Mouse (Mus musculus) midbrain, embryonic 10.5 days (tissue): ENCODE results near the gene Macrod1. TPM values are rescaled to one million over a fixed set of nuclear protein-coding genes. Genes with fewer than 3 reads are reported as not detected.

Experiments used
- DNase-seq: peaks from one replicate; pipeline ENCODE4 v3.0.0-alpha.2; 2017; ENCODE audit warnings: low spot score
- H3K27ac ChIP-seq: fragments of 300-500 bp; sonication (generic); replicated peaks from 2 replicates; pipeline ENCODE4 v1.5.1; 2016; ENCODE audit warnings: mild to moderate bottlenecking
- H3K27me3 ChIP-seq: fragments of 300-500 bp; sonication (generic); 2 replicates; pipeline ENCODE4 v1.6.1; 2016; ENCODE audit warnings: low read depth, mild to moderate bottlenecking; ENCODE audit not compliant: poor library complexity, severe bottlenecking
- H3K36me3 ChIP-seq: fragments of 300-500 bp; sonication (generic); 2 replicates; pipeline ENCODE4 v1.6.1; 2016; ENCODE audit warnings: mild to moderate bottlenecking, moderate library complexity
- H3K4me1 ChIP-seq: fragments of 300-500 bp; sonication (generic); 2 replicates; pipeline ENCODE4 v1.6.1; 2016
- H3K4me3 ChIP-seq: fragments of 300-500 bp; sonication (generic); 2 replicates; pipeline ENCODE4 v1.5.1; 2016; ENCODE audit warnings: mild to moderate bottlenecking, moderate library complexity
- H3K9me3 ChIP-seq: fragments of 300-500 bp; sonication (generic); replicated peaks from 2 replicates; pipeline ENCODE4 v1.6.1; 2016; ENCODE audit warnings: mild to moderate bottlenecking
- WGBS: fragments of 180-500 bp; shearing (Covaris S2); methylation state at CpG from one replicate; pipeline ENCODE4 v1.1.7; 2016; 5-methylcytosine and 5-hydroxymethylcytosine counted together
- polyA plus RNA-seq: library from polyadenylated mRNA; unstranded; fragments of >200 nt; fragmentation: Nextera tagmentation; extraction: Ambion mirVana; gene quantifications from 2 replicates; pipeline ENCODE4 v1.2.1, GENCODE M21; 2016

Gene Macrod1
- polyA plus RNA-seq, 1 experiment from 2014 or later = 2.2 TPM

- Histone ChIP-seq H3K27ac (no peak overlapping the region), H3K36me3 (no peaks in the 10 kb centered on the region), H3K4me3 (no peak overlapping the region), H3K4me1 (peaks cover 77% of the 10 kb centered on the region), H3K27me3 (peaks cover 77% of the 10 kb centered on the region), H3K9me3 (no peaks in the 10 kb centered on the region)
- no peak for DNase-seq
- WGBS = 71% methylated on average over 2 of the region's 2 CpGs
Measured at GRCm38 (mm10) chr19:7126933-7127332, 70.3 kb downstream of the Macrod1 start.

GRCm38 (mm10) chr19:7128551-7129475, 72.2 kb downstream of the Macrod1 start:
- no peaks in the 10 kb centered on the region for H3K9me3 ChIP-seq
- no peaks in the 10 kb centered on the region for H3K36me3 ChIP-seq
- peak overlapping the region; percentile 78 for H3K27ac ChIP-seq
- DNase-seq = peak; percentile 69
- H3K27me3 ChIP-seq = peaks cover 87% of the 10 kb centered on the region
- 44% methylated on average over 19 of the region's 19 CpGs for WGBS
- H3K4me3 ChIP-seq = 0 out of 2 replicates have a peak overlapping the region, but pooled peaks have one; percentile 14
- peaks cover 80% of the 10 kb centered on the region for H3K4me1 ChIP-seq

- peaks cover 85% of the 10 kb centered on the region for H3K27me3 ChIP-seq
- H3K27ac ChIP-seq = peak overlapping the region; percentile 78
- H3K4me3 ChIP-seq = no peak overlapping the region
- H3K4me1 ChIP-seq = peaks cover 91% of the 10 kb centered on the region
- DNase-seq = no peak
- no peaks in the 10 kb centered on the region for H3K36me3 ChIP-seq
- WGBS = 87% methylated on average over 11 of the region's 11 CpGs
- no peaks in the 10 kb centered on the region for H3K9me3 ChIP-seq
Measured at GRCm38 (mm10) chr19:7130317-7130716, 73.7 kb downstream of the Macrod1 start.

- 87% methylated on average over 9 of the region's 9 CpGs for whole genome bisulfite sequencing
- Histone ChIP-seq H3K4me3 (no peak overlapping the region), H3K27ac (peak overlapping the region; percentile 85), H3K27me3 (peaks cover 84% of the 10 kb centered on the region), H3K4me1 (peaks cover 100% of the 10 kb centered on the region), H3K36me3 (no peaks in the 10 kb centered on the region), H3K9me3 (no peaks in the 10 kb centered on the region)
- DNase-seq = no peak
Measured at GRCm38 (mm10) chr19:7133436-7133835, 76.8 kb downstream of the Macrod1 start.

- no peaks in the 10 kb centered on the region for H3K36me3 ChIP-seq
- WGBS = 6% methylated on average over 17 of the region's 17 CpGs
- H3K27me3 ChIP-seq = peaks cover 90% of the 10 kb centered on the region
- peaks cover 100% of the 10 kb centered on the region for H3K4me1 ChIP-seq
- peak; percentile 75 for DNase-seq
- peak overlapping the region; percentile 30 for H3K4me3 ChIP-seq
- no peaks in the 10 kb centered on the region for H3K9me3 ChIP-seq
- peak overlapping the region; percentile 85 for H3K27ac ChIP-seq
Measured at GRCm38 (mm10) chr19:7134631-7135091, 78.1 kb downstream of the Macrod1 start.

GRCm38 (mm10) chr19:7135525-7135924, 78.9 kb downstream of the Macrod1 start:
- peak; percentile 56 for DNase-seq
- H3K4me3 ChIP-seq = peak overlapping the region; percentile 30

GRCm38 (mm10) chr19:7136016-7136415, 79.4 kb downstream of the Macrod1 start:
- Histone ChIP-seq H3K4me1 (peaks cover 100% of the 10 kb centered on the region), H3K9me3 (no peaks in the 10 kb centered on the region), H3K4me3 (peak overlapping the region; percentile 30), H3K27me3 (peaks cover 89% of the 10 kb centered on the region), H3K36me3 (no peaks in the 10 kb centered on the region), H3K27ac (peak overlapping the region; percentile 85)
- peak; percentile 46 for DNase-seq
- WGBS = 6% methylated on average over 9 of the region's 9 CpGs

More at GRCm38 (mm10) chr19:7135525-7135924, 78.9 kb downstream of the Macrod1 start:
- 2% methylated on average over 9 of the region's 9 CpGs for WGBS
- Histone ChIP-seq H3K4me1 (peaks cover 100% of the 10 kb centered on the region), H3K9me3 (no peaks in the 10 kb centered on the region), H3K27me3 (peaks cover 90% of the 10 kb centered on the region), H3K36me3 (no peaks in the 10 kb centered on the region), H3K27ac (peak overlapping the region; percentile 85)

- Histone ChIP-seq H3K4me3 (0 out of 2 replicates have a peak overlapping the region, but pooled peaks have one; percentile 30), H3K36me3 (no peaks in the 10 kb centered on the region), H3K9me3 (no peaks in the 10 kb centered on the region), H3K27ac (peak overlapping the region; percentile 85), H3K27me3 (peaks cover 89% of the 10 kb centered on the region), H3K4me1 (peaks cover 100% of the 10 kb centered on the region)
- 36% methylated on average over 14 of the region's 14 CpGs for WGBS
- no peak for DNase-seq
Measured at GRCm38 (mm10) chr19:7136714-7137498, 80.3 kb downstream of the Macrod1 start.

GRCm38 (mm10) chr19:7138327-7138726, 81.7 kb downstream of the Macrod1 start:
- Histone ChIP-seq H3K4me1 (peaks cover 99% of the 10 kb centered on the region), H3K27me3 (peaks cover 89% of the 10 kb centered on the region), H3K4me3 (no peak overlapping the region), H3K27ac (peak overlapping the region; percentile 68), H3K36me3 (no peaks in the 10 kb centered on the region), H3K9me3 (no peaks in the 10 kb centered on the region)
- DNase-seq = no peak
- WGBS = 74% methylated on average over 14 of the region's 14 CpGs

- 77% methylated on average over 4 of the region's 4 CpGs for WGBS
- no peak overlapping the region for H3K4me3 ChIP-seq
- no peak for DNase-seq
- H3K9me3 ChIP-seq = no peaks in the 10 kb centered on the region
- no peaks in the 10 kb centered on the region for H3K36me3 ChIP-seq
- H3K27me3 ChIP-seq = peaks cover 92% of the 10 kb centered on the region
- H3K27ac ChIP-seq = peak overlapping the region; percentile 68
- peaks cover 99% of the 10 kb centered on the region for H3K4me1 ChIP-seq
Measured at GRCm38 (mm10) chr19:7139321-7139720, 82.7 kb downstream of the Macrod1 start.

GRCm38 (mm10) chr19:7140373-7140772, 83.8 kb downstream of the Macrod1 start:
- Histone ChIP-seq H3K27ac (peak overlapping the region; percentile 74), H3K36me3 (no peaks in the 10 kb centered on the region), H3K27me3 (peaks cover 96% of the 10 kb centered on the region), H3K4me1 (peaks cover 89% of the 10 kb centered on the region), H3K4me3 (no peak overlapping the region), H3K9me3 (no peaks in the 10 kb centered on the region)
- 69% methylated on average over 6 of the region's 6 CpGs for WGBS
- no peak for DNase-seq

GRCm38 (mm10) chr19:7140856-7141421, 84.3 kb downstream of the Macrod1 start:
- Histone ChIP-seq H3K36me3 (no peaks in the 10 kb centered on the region), H3K9me3 (no peaks in the 10 kb centered on the region), H3K4me1 (peaks cover 84% of the 10 kb centered on the region), H3K4me3 (no peak overlapping the region), H3K27me3 (peaks cover 96% of the 10 kb centered on the region), H3K27ac (peak overlapping the region; percentile 74)
- WGBS = 55% methylated on average over 12 of the region's 12 CpGs
- no peak for DNase-seq
